Mouse (Mus musculus) intestine, embryonic 16.5 days (tissue): ENCODE results near the gene Krtap4-8. TPM values are rescaled to one million over a fixed set of nuclear protein-coding genes. Genes with fewer than 3 reads are reported as not detected.

Experiments
- ATAC-seq: fragments of 200-750 bp; cut with Nextera tagmentation; 2 replicates; pipeline ENCODE4 v1.8.0; 2017; ENCODE audit warnings: moderate TSS enrichment, moderate library complexity
- H3K27ac ChIP-seq: fragments of 300-500 bp; sonication (generic); 2 replicates; pipeline ENCODE4 v1.5.1; 2014; ENCODE audit warnings: mild to moderate bottlenecking, low read length
- H3K27me3 ChIP-seq: fragments of 300-500 bp; sonication (generic); replicated peaks from 2 replicates; pipeline ENCODE4 v1.6.1; 2014; ENCODE audit warnings: low read length, control low read depth, mixed read lengths; ENCODE audit not compliant: control insufficient read depth, insufficient read depth
- H3K36me3 ChIP-seq: fragments of 300-500 bp; sonication (generic); 2 replicates; pipeline ENCODE4 v1.6.1; 2014; ENCODE audit warnings: low read length, control low read depth; ENCODE audit not compliant: control insufficient read depth, insufficient read depth
- H3K4me1 ChIP-seq: fragments of 300-500 bp; sonication (generic); 2 replicates; pipeline ENCODE4 v1.6.1; 2014; ENCODE audit warnings: low read length, control low read depth, mixed read lengths; ENCODE audit not compliant: control insufficient read depth, insufficient read depth
- H3K4me2 ChIP-seq: fragments of 300-500 bp; sonication (generic); 2 replicates; pipeline ENCODE4 v1.6.1; 2014; ENCODE audit warnings: low read depth, low read length, control low read depth
- H3K4me3 ChIP-seq: fragments of 300-500 bp; sonication (generic); 2 replicates; pipeline ENCODE4 v1.5.1; 2014; ENCODE audit warnings: mild to moderate bottlenecking, low read length
- H3K9ac ChIP-seq: fragments of 300-500 bp; sonication (generic); 2 replicates; pipeline ENCODE4 v1.6.1; 2014; ENCODE audit warnings: low read depth, low read length
- H3K9me3 ChIP-seq: fragments of 300-500 bp; sonication (generic); 2 replicates; pipeline ENCODE4 v1.6.1; 2016; ENCODE audit warnings: low read length, control low read depth; ENCODE audit not compliant: control insufficient read depth
- WGBS: fragments of 180-500 bp; shearing (Covaris S2); extraction: QIAGEN DNeasy Blood & Tissue Kit; methylation state at CpG from one replicate; pipeline ENCODE4 v1.1.7; 2014; 5-methylcytosine and 5-hydroxymethylcytosine counted together
- polyA plus RNA-seq: library from polyadenylated mRNA; unstranded; fragments of >200 nt; fragmentation: Nextera tagmentation; extraction: Ambion mirVana; gene quantifications from 2 replicates; pipeline ENCODE4 v1.2.1, GENCODE M21; 2015

Gene Krtap4-8
- polyA plus RNA-seq, 1 experiment from 2014 or later = not detected

GRCm38 (mm10) chr11:99758877-99759276 lies 21.6 kb downstream of the Krtap4-8 start:
- H3K4me3 ChIP-seq = no peak overlapping the region
- H3K9ac ChIP-seq = no peak overlapping the region
- H3K9me3 ChIP-seq = no peaks in the 10 kb centered on the region
- H3K36me3 ChIP-seq = no peaks in the 10 kb centered on the region
- H3K27ac ChIP-seq = no peak overlapping the region
- no peak overlapping the region for H3K4me2 ChIP-seq
- no peaks in the 10 kb centered on the region for H3K4me1 ChIP-seq
- 93% methylated on average over 1 of the region's 1 CpGs for WGBS
- ATAC-seq = no peak
- H3K27me3 ChIP-seq = no peaks in the 10 kb centered on the region

DNA sequence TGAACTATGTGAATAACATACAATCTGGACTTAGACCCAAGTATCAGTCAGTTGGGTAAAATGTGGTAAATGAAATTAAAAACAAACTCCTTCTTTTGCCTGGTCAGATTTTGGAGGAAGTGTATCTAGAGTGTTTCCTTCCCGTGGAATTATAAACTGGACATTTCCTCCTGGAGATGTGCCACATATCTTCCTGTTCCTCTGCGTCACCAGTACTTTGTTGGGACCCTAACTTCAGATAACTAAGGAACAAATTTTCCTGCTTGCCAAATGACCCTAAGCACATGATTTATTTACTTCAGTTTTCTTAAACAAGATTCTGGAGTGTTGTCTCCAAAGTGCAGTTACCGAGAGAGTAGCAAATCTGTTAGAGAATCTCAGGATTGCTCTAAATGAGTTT lies 36.5 kb downstream of the Krtap4-8 start:
- Histone ChIP-seq H3K4me2 (no peak overlapping the region), H3K4me3 (no peak overlapping the region), H3K27ac (no peak overlapping the region), H3K9me3 (no peaks in the 10 kb centered on the region), H3K36me3 (no peaks in the 10 kb centered on the region), H3K27me3 (no peaks in the 10 kb centered on the region), H3K9ac (no peak overlapping the region), H3K4me1 (no peaks in the 10 kb centered on the region)
- no peak for ATAC-seq
- 73% methylated on average over 3 of the region's 3 CpGs for WGBS

GRCm38 (mm10) chr11:99734190-99734589 lies 46.3 kb downstream of the Krtap4-8 start, which contains the start of gene Gm14180:
TSS of gene Gm14180 (minus strand) at chr11:99734290.
- H3K9me3 ChIP-seq = no peaks in the 10 kb centered on the region
- ATAC-seq = no peak
- no peak within 1 kb of the TSS for H3K27ac ChIP-seq
- H3K4me3 ChIP-seq = no peak within 1 kb of the TSS
- no peak within 1 kb of the TSS for H3K9ac ChIP-seq
- no peaks in the 10 kb centered on the region for H3K36me3 ChIP-seq
- no peak within 1 kb of the TSS for H3K4me2 ChIP-seq
- no peaks in the 10 kb centered on the region for H3K27me3 ChIP-seq
- WGBS = 57% methylated on average over 2 of the region's 2 CpGs
- no peaks in the 10 kb centered on the region for H3K4me1 ChIP-seq

Other genes starting within 250 kb of the Krtap4-8 start
- not detected in 2 replicates for gene Krt40, start 237.5 kb downstream of the Krtap4-8 start, polyA plus RNA-seq
- not detected in 2 replicates for gene Krtap3-3, start 229.8 kb downstream of the Krtap4-8 start, polyA plus RNA-seq
- gene Krtap3-2, start 223.9 kb downstream of the Krtap4-8 start, polyA plus RNA-seq = not detected in 2 replicates
- not detected in 2 replicates for gene Gm11939, start 221.2 kb downstream of the Krtap4-8 start, polyA plus RNA-seq
- not detected in 2 replicates for gene Krtap3-1, start 214.1 kb downstream of the Krtap4-8 start, polyA plus RNA-seq
- not detected in 2 replicates for gene Krtap1-5, start 199.7 kb downstream of the Krtap4-8 start, polyA plus RNA-seq
- not detected in 2 replicates for gene Krtap1-4, start 197.1 kb downstream of the Krtap4-8 start, polyA plus RNA-seq
- gene Krtap1-3, start 189.4 kb downstream of the Krtap4-8 start, polyA plus RNA-seq = not detected in 2 replicates
- gene Krtap9-3, start 182.6 kb downstream of the Krtap4-8 start, polyA plus RNA-seq = not detected in 2 replicates
- not detected in 2 replicates for gene Gm11938, start 177.4 kb downstream of the Krtap4-8 start, polyA plus RNA-seq
- not detected in 2 replicates for gene Gm11937, start 170.5 kb downstream of the Krtap4-8 start, polyA plus RNA-seq
- gene Krtap2-4, start 165.9 kb downstream of the Krtap4-8 start, polyA plus RNA-seq = not detected in 2 replicates
- gene Gm11562, start 160.3 kb downstream of the Krtap4-8 start, polyA plus RNA-seq = not detected in 2 replicates
- gene Krtap4-1, start 152.5 kb downstream of the Krtap4-8 start, polyA plus RNA-seq = not detected in 2 replicates
- gene Krtap4-2, start 145.6 kb downstream of the Krtap4-8 start, polyA plus RNA-seq = not detected in 2 replicates
- not detected in 2 replicates for gene Krtap4-7, start 136.6 kb downstream of the Krtap4-8 start, polyA plus RNA-seq
- gene Gm11555, start 130.5 kb downstream of the Krtap4-8 start, polyA plus RNA-seq = not detected in 2 replicates
- not detected in 2 replicates for gene Gm11563, start 121.7 kb downstream of the Krtap4-8 start, polyA plus RNA-seq
- gene Krtap4-6, start 114.7 kb downstream of the Krtap4-8 start, polyA plus RNA-seq = not detected in 2 replicates
- not detected in 2 replicates for gene Gm14190, start 90.0 kb downstream of the Krtap4-8 start, polyA plus RNA-seq
- not detected in 2 replicates for gene Gm14180, start 46.4 kb downstream of the Krtap4-8 start, polyA plus RNA-seq
- not detected in 2 replicates for gene Gm11595, start 7.8 kb downstream of the Krtap4-8 start, polyA plus RNA-seq
- not detected in 2 replicates for gene Krtap4-9, start 4.5 kb upstream of the Krtap4-8 start, polyA plus RNA-seq
- gene Gm11596, start 12.8 kb upstream of the Krtap4-8 start, polyA plus RNA-seq = not detected in 2 replicates
- gene Gm11569, start 18.2 kb upstream of the Krtap4-8 start, polyA plus RNA-seq = not detected in 2 replicates
- gene Gm11554, start 23.7 kb upstream of the Krtap4-8 start, polyA plus RNA-seq = not detected in 2 replicates
- not detected in 2 replicates for gene Krtap4-13, start 29.2 kb upstream of the Krtap4-8 start, polyA plus RNA-seq
- gene Gm11564, start 35.0 kb upstream of the Krtap4-8 start, polyA plus RNA-seq = not detected in 2 replicates
- not detected in 2 replicates for gene 2300003K06Rik, start 57.4 kb upstream of the Krtap4-8 start, polyA plus RNA-seq
- gene Krtap4-16, start 70.9 kb upstream of the Krtap4-8 start, polyA plus RNA-seq = not detected in 2 replicates
- gene Gm11568, start 77.2 kb upstream of the Krtap4-8 start, polyA plus RNA-seq = not detected in 2 replicates
- not detected in 2 replicates for gene Gm11559, start 83.8 kb upstream of the Krtap4-8 start, polyA plus RNA-seq
- not detected in 2 replicates for gene Krtap9-1, start 92.7 kb upstream of the Krtap4-8 start, polyA plus RNA-seq
- gene Gm11567, start 98.5 kb upstream of the Krtap4-8 start, polyA plus RNA-seq = not detected in 2 replicates
- gene Krtap31-1, start 127.2 kb upstream of the Krtap4-8 start, polyA plus RNA-seq = not detected in 2 replicates
- gene Gm11565, start 134.0 kb upstream of the Krtap4-8 start, polyA plus RNA-seq = not detected in 2 replicates
- not detected in 2 replicates for gene Krtap31-2, start 155.6 kb upstream of the Krtap4-8 start, polyA plus RNA-seq
- not detected in 2 replicates for gene Krtap9-5, start 167.8 kb upstream of the Krtap4-8 start, polyA plus RNA-seq
- gene Krtap29-1, start 198.3 kb upstream of the Krtap4-8 start, polyA plus RNA-seq = not detected in 2 replicates
- not detected in 2 replicates for gene Krtap16-1, start 205.9 kb upstream of the Krtap4-8 start, polyA plus RNA-seq
- gene Krtap17-1, start 213.3 kb upstream of the Krtap4-8 start, polyA plus RNA-seq = not detected in 2 replicates
- gene Krt33a, start 235.5 kb upstream of the Krtap4-8 start, polyA plus RNA-seq = not detected in 2 replicates
- not detected in 2 replicates for gene Krt33b, start 249.2 kb upstream of the Krtap4-8 start, polyA plus RNA-seq